Mouse (Mus musculus) urinary bladder, postnatal 25 days (tissue): ENCODE results near the gene A830005F24Rik.
A peak's percentile ranks its signal among the peaks of the same experiment; 100 is the strongest.
"Not testable (repeated sequence)": the region's sequence is repeated elsewhere in the genome, so short reads cannot be mapped to it uniquely, and the experiment has no call there.

Experiments
- DNase-seq: peaks from one replicate; pipeline ENCODE4 v3.0.0; 2022; ENCODE audit warnings: low spot score

A830005F24Rik gene

GRCm38 (mm10) chr13:48513003-48513929 is at the start of gene A830005F24Rik, which contains the start of gene Zfp169:
A830005F24Rik (plus strand) TSS chr13:48513570.
Zfp169 (minus strand) TSS chr13:48513451.
- peak; percentile 66 for DNase-seq

- DNase-seq = peak; percentile 59
Observed at GRCm38 (mm10) chr13:48464170-48464569, 49.2 kb upstream of the A830005F24Rik start.

- DNase-seq = no peak
Observed at GRCm38 (mm10) chr13:48466186-48466585, 47.2 kb upstream of the A830005F24Rik start.

GRCm38 (mm10) chr13:48468656-48469180 is 44.7 kb upstream of the A830005F24Rik start:
- DNase-seq = no peak

- no peak for DNase-seq
Observed at GRCm38 (mm10) chr13:48483606-48484005, 29.8 kb upstream of the A830005F24Rik start.

- DNase-seq = no peak
Observed at GRCm38 (mm10) chr13:48490396-48491182, 22.8 kb upstream of the A830005F24Rik start.

GRCm38 (mm10) chr13:48493183-48493582 is 20.2 kb upstream of the A830005F24Rik start:
- DNase-seq = no peak

GRCm38 (mm10) chr13:48497693-48498221 is 15.6 kb upstream of the A830005F24Rik start:
- peak; percentile 50 for DNase-seq

- no peak for DNase-seq
Observed at GRCm38 (mm10) chr13:48498676-48499075, 14.7 kb upstream of the A830005F24Rik start.

- no peak for DNase-seq
Observed at GRCm38 (mm10) chr13:48502422-48502821, 10.9 kb upstream of the A830005F24Rik start.

GRCm38 (mm10) chr13:48508661-48509060 is 4.7 kb upstream of the A830005F24Rik start:
- DNase-seq = no peak

GRCm38 (mm10) chr13:48515861-48516260 is 2.5 kb downstream of the A830005F24Rik start:
- no peak for DNase-seq

- not testable (repeated sequence) for DNase-seq
Observed at GRCm38 (mm10) chr13:48519122-48519521, 5.8 kb downstream of the A830005F24Rik start.

- DNase-seq = no peak
Observed at GRCm38 (mm10) chr13:48525745-48526144, 12.4 kb downstream of the A830005F24Rik start.

- DNase-seq = peak; percentile 33
Observed at GRCm38 (mm10) chr13:48528123-48528871, 14.9 kb downstream of the A830005F24Rik start.

- no peak for DNase-seq
Observed at GRCm38 (mm10) chr13:48529028-48529427, 15.7 kb downstream of the A830005F24Rik start.

- DNase-seq = peak; percentile 31
Observed at GRCm38 (mm10) chr13:48530685-48531084, 17.3 kb downstream of the A830005F24Rik start.

- DNase-seq = no peak
Observed at GRCm38 (mm10) chr13:48531448-48531847, 18.1 kb downstream of the A830005F24Rik start.

- no peak for DNase-seq
Observed at GRCm38 (mm10) chr13:48533441-48533840, 20.1 kb downstream of the A830005F24Rik start.

GRCm38 (mm10) chr13:48540488-48540887 is 27.1 kb downstream of the A830005F24Rik start:
- DNase-seq = no peak

- no peak for DNase-seq
Observed at GRCm38 (mm10) chr13:48544391-48544790, 31.0 kb downstream of the A830005F24Rik start.
